Mouse (Mus musculus): ENCODE data around the gene Bbs7. TPM values are rescaled to one million over a fixed set of nuclear protein-coding genes. Genes with fewer than 3 reads are reported as not detected.
"Not testable (repeated sequence)": the region's sequence is repeated elsewhere in the genome, so short reads cannot be mapped to it uniquely, and the experiment has no call there.

The Bbs7 gene
- 16.6 and 20.2 TPM in 2 replicates for polyA plus RNA-seq (2014; fragmentation: Nextera tagmentation; extraction: Ambion mirVana)

DNA sequence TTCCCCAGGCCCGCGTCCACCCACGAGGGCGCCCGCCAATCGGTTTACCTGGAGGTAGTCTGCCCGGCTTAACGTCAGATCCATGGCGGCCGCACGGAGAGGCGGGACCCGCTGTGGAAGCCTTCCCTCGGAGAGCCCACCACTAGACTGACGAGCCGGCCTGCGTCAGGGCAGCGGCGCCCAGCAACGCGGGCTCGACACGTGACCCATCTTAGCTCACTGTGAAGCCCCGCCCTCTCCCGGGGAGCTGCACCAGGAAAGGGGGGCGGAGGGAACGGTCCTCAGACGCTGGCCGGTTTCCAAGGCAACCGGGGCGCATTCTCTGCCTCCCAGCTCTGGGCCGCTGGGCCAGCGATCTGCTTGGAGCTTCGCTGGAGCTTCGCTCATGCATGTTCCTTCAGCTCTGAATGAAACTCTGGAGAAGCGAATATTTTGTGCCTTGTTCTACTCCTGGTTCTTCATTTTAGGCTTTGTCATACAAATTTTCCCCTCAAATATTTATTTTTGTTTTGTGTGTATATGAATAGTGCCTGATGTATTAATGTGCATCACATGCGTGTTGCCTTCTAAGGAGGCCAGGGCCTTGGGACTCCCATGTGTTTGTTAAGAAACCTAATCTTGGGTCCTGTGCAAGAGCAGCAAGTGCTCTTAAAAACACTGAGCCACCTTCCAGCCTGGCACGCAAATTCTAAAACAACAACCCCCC is at the start of gene Bbs7:
Gene Bbs7, minus strand, starts transcription at position 276 of the 706 bp plus-strand sequence.
- Histone ChIP-seq H3K4me3 (ENCODE audit: low read depth, low read length) (peak within 1 kb of the TSS; percentile 64), H3K36me3 (ENCODE audit: control insufficient read depth, insufficient read depth, low read length) (no peaks in the 10 kb centered on the region), H3K27me3 (replicated peaks; ENCODE audit: control insufficient read depth, insufficient read depth, low read length) (no peaks in the 10 kb centered on the region), H3K27ac (ENCODE audit: low read depth, low read length) (peak within 1 kb of the TSS; percentile 52; the same call in 1 of the 2 replicates), H3K4me1 (ENCODE audit: control insufficient read depth, insufficient read depth, low read length) (peaks cover 3% of the 10 kb centered on the region; the same call in 1 of the 2 replicates), H3K9me3 (replicated peaks; ENCODE audit: control insufficient read depth, low read length) (no peaks in the 10 kb centered on the region), H3K9ac (ENCODE audit: low read length) (peak within 1 kb of the TSS; percentile 86), H3K4me2 (ENCODE audit: low read length) (peak within 1 kb of the TSS; percentile 63)
- DNase-seq (ENCODE audit: low spot score) (peak; percentile 99), ATAC-seq (peak; percentile 100)
- WGBS: 3% methylated on average over 38 of the region's 38 CpGs

- not testable (repeated sequence) for H3K9ac ChIP-seq (ENCODE audit: low read length); DNase-seq (ENCODE audit: low spot score); H3K27ac ChIP-seq (ENCODE audit: low read depth, low read length); H3K36me3 ChIP-seq (ENCODE audit: control insufficient read depth, insufficient read depth, low read length); H3K4me2 ChIP-seq (ENCODE audit: low read length); H3K4me3 ChIP-seq (ENCODE audit: low read depth, low read length); H3K27me3 ChIP-seq (replicated peaks; ENCODE audit: control insufficient read depth, insufficient read depth, low read length); H3K4me1 ChIP-seq (ENCODE audit: control insufficient read depth, insufficient read depth, low read length); H3K9me3 ChIP-seq (replicated peaks; ENCODE audit: control insufficient read depth, low read length); ATAC-seq
Measured at GRCm38 (mm10) chr3:36645245-36645559, 31.9 kb upstream of the Bbs7 start.

DNA sequence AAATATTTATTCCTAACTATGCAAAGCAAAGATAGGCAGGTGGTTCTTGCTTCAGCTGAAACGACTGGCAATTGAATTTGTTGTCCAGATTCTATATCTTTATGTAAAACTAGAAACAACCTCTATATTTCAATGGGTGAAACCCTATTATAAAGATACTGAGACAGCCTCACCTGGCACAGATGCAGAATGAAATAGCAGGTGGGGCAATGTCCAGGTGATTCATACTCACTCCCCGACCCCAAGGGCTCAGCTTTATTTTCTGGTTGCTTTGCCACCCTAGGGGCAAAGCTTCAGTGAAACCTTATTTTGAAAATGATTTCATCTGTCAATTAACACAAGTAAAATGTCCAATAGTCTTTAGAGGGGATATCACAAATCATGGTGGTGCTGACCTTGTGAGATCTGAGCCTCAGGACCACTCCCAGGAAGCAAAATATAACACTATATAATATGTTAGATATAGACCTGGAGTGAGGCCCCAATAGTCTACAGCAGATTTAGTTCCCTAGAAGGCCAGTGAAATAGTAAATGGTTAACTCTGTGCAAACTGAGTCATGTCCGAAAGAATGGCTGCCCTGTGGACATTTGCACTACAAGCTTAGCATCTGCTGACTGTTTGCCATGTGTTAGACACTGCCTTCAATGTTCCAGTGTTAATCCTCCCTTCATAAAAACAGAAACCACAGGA is 31.4 kb upstream of the Bbs7 start:
- Histone ChIP-seq H3K9me3 (replicated peaks; ENCODE audit: control insufficient read depth, low read length) (no peaks in the 10 kb centered on the region), H3K9ac (ENCODE audit: low read length) (no peak overlapping the region), H3K27ac (ENCODE audit: low read depth, low read length) (no peak overlapping the region), H3K36me3 (ENCODE audit: control insufficient read depth, insufficient read depth, low read length) (no peaks in the 10 kb centered on the region), H3K4me1 (ENCODE audit: control insufficient read depth, insufficient read depth, low read length) (no peaks in the 10 kb centered on the region), H3K27me3 (replicated peaks; ENCODE audit: control insufficient read depth, insufficient read depth, low read length) (no peaks in the 10 kb centered on the region), H3K4me2 (ENCODE audit: low read length) (no peak overlapping the region), H3K4me3 (ENCODE audit: low read depth, low read length) (no peak overlapping the region)
- no peak for ATAC-seq
- no peak for DNase-seq (ENCODE audit: low spot score)
- 84% methylated on average over 3 of the region's 3 CpGs for WGBS

DNA sequence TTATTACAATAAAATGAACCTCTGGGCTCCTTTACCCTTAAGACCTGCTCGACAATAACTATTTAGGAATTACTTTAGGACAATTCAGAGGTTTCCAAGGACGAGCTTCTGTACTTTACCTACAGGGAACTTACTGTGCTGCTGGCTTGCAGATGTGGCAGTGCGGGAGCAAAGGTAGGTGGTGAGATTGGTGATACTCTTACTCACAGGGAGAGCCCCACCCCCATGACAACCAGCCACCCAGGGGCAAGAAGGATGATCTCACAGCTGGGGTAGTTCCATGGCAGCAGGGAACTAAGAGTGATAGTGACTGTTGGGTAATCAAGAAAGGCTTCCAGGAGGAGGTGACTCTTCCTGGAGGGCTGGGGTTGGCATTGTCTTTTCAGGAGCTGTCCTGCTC is 30.1 kb upstream of the Bbs7 start:
- Histone ChIP-seq H3K27me3 (replicated peaks; ENCODE audit: control insufficient read depth, insufficient read depth, low read length) (no peaks in the 10 kb centered on the region), H3K4me2 (ENCODE audit: low read length) (no peak overlapping the region), H3K36me3 (ENCODE audit: control insufficient read depth, insufficient read depth, low read length) (no peaks in the 10 kb centered on the region), H3K9ac (ENCODE audit: low read length) (no peak overlapping the region), H3K9me3 (replicated peaks; ENCODE audit: control insufficient read depth, low read length) (no peaks in the 10 kb centered on the region), H3K27ac (ENCODE audit: low read depth, low read length) (no peak overlapping the region), H3K4me3 (ENCODE audit: low read depth, low read length) (no peak overlapping the region), H3K4me1 (ENCODE audit: control insufficient read depth, insufficient read depth, low read length) (no peaks in the 10 kb centered on the region)
- WGBS: 85% methylated on average over 3 of the region's 3 CpGs
- DNase-seq (ENCODE audit: low spot score) (no peak), ATAC-seq (no peak)

DNA sequence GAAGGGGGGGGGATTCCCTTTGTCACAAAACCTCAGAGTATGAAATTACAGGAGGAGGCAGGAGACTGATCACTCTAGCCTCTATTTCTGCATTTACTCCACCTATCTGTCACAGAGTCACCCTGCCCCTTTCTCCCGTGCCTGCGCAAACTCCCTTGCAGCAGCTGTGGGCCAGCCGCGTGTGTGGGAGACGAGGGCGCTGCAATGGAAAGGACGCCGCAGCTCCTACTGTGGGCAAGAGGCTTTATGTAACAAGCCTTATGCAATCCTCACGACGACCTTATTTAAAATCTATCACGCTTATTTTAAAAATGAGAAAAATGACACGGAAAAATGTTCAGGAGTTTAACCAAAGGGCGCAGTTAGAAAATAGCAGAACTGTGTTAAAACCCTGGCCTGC is 29.5 kb upstream of the Bbs7 start:
- no peak overlapping the region for H3K9ac ChIP-seq (ENCODE audit: low read length)
- H3K4me3 ChIP-seq (ENCODE audit: low read depth, low read length): no peak overlapping the region
- H3K9me3 ChIP-seq (replicated peaks; ENCODE audit: control insufficient read depth, low read length): no peaks in the 10 kb centered on the region
- H3K27me3 ChIP-seq (replicated peaks; ENCODE audit: control insufficient read depth, insufficient read depth, low read length): no peaks in the 10 kb centered on the region
- H3K4me2 ChIP-seq (ENCODE audit: low read length): no peak overlapping the region
- ATAC-seq (no peak), DNase-seq (ENCODE audit: low spot score) (no peak)
- 77% methylated on average over 13 of the region's 13 CpGs for WGBS
- H3K36me3 ChIP-seq (ENCODE audit: control insufficient read depth, insufficient read depth, low read length): no peaks in the 10 kb centered on the region
- no peaks in the 10 kb centered on the region for H3K4me1 ChIP-seq (ENCODE audit: control insufficient read depth, insufficient read depth, low read length)
- H3K27ac ChIP-seq (ENCODE audit: low read depth, low read length): no peak overlapping the region

DNA sequence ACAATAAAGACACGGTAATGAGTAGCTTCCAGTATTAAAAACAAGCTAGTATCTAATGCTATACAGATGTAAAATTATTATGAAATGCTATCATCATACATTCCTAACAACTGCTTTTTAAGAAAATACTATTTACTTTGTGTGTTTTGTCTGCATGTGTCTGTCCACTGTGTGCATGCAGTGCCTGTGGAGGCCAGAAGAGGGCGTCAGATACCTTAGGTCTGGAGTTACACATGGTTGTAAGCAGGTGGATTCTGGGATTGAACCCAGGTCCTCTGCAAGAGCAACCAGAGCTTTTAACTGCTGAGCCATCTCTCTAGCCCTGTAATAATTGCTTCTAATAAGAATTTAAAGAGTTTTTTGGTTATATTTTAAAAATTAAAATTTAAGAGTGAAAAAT is 27.5 kb upstream of the Bbs7 start:
- Histone ChIP-seq H3K27ac (ENCODE audit: low read depth, low read length) (no peak overlapping the region), H3K36me3 (ENCODE audit: control insufficient read depth, insufficient read depth, low read length) (no peaks in the 10 kb centered on the region), H3K4me1 (ENCODE audit: control insufficient read depth, insufficient read depth, low read length) (no peaks in the 10 kb centered on the region), H3K9ac (ENCODE audit: low read length) (no peak overlapping the region), H3K9me3 (replicated peaks; ENCODE audit: control insufficient read depth, low read length) (no peaks in the 10 kb centered on the region), H3K27me3 (replicated peaks; ENCODE audit: control insufficient read depth, insufficient read depth, low read length) (no peaks in the 10 kb centered on the region), H3K4me3 (ENCODE audit: low read depth, low read length) (no peak overlapping the region), H3K4me2 (ENCODE audit: low read length) (no peak overlapping the region)
- ATAC-seq (no peak), DNase-seq (ENCODE audit: low spot score) (no peak)
- 63% methylated on average over 2 of the region's 2 CpGs for WGBS

DNA sequence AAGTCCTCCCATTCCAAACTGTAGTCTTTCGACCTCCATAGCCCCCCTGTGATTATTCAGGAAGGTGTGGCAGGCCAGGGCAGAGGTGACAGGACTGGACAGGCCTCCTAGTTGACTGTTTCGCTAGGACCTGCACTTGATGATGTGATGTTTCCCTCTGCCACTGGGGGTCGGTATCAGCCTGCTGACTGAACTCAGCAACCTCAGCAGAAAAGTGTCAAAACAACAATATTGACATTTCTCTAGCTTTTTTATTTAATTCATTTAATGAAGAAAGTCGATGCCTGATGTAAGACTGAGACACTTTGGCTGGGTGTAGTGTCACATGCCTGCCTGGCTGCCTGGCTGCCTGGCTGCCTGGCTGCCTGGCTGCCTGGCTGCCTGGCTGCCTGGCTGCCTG is 22.2 kb upstream of the Bbs7 start:
- no peak overlapping the region for H3K9ac ChIP-seq (ENCODE audit: low read length)
- no peak overlapping the region for H3K27ac ChIP-seq (ENCODE audit: low read depth, low read length)
- ATAC-seq: peak; percentile 37; the same call in 1 of the 2 replicates
- WGBS: 22% methylated on average over 4 of the region's 4 CpGs
- no peak overlapping the region for H3K4me3 ChIP-seq (ENCODE audit: low read depth, low read length)
- no peaks in the 10 kb centered on the region for H3K4me1 ChIP-seq (ENCODE audit: control insufficient read depth, insufficient read depth, low read length)
- no peaks in the 10 kb centered on the region for H3K9me3 ChIP-seq (replicated peaks; ENCODE audit: control insufficient read depth, low read length)
- DNase-seq (ENCODE audit: low spot score): peak; percentile 66
- H3K4me2 ChIP-seq (ENCODE audit: low read length): no peak overlapping the region
- no peaks in the 10 kb centered on the region for H3K27me3 ChIP-seq (replicated peaks; ENCODE audit: control insufficient read depth, insufficient read depth, low read length)
- no peaks in the 10 kb centered on the region for H3K36me3 ChIP-seq (ENCODE audit: control insufficient read depth, insufficient read depth, low read length)

GRCm38 (mm10) chr3:36626803-36627202 is 13.5 kb upstream of the Bbs7 start:
- DNase-seq (ENCODE audit: low spot score): no peak
- H3K9ac ChIP-seq (ENCODE audit: low read length): no peak overlapping the region

DNA sequence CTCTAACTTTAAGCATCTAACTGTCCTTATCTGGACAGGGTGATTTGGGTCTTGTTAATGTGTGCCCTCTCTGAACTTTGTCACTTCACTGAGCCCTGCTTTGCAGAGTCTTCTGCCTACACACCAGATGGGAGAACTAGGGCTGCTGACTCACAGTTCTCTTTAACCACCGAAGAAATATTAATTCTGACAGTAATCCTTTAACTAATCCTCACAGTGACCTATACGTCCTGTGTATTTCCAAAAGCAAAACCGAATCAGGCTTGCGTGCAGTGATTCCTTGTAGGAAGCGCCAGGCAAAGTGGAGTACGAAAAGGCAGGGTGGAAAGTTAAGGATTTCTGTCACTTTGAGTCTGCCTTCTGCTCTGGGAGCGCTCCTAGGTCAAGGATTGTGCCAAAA is 4.9 kb upstream of the Bbs7 start:
- H3K4me3 ChIP-seq (ENCODE audit: low read depth, low read length): no peak overlapping the region
- H3K9me3 ChIP-seq (replicated peaks; ENCODE audit: control insufficient read depth, low read length): no peaks in the 10 kb centered on the region
- WGBS: 81% methylated on average over 7 of the region's 7 CpGs
- H3K9ac ChIP-seq (ENCODE audit: low read length): no peak overlapping the region
- H3K4me1 ChIP-seq (ENCODE audit: control insufficient read depth, insufficient read depth, low read length): peaks cover 3% of the 10 kb centered on the region; the same call in 1 of the 2 replicates
- DNase-seq (ENCODE audit: low spot score) (no peak), ATAC-seq (no peak)
- H3K36me3 ChIP-seq (ENCODE audit: control insufficient read depth, insufficient read depth, low read length): no peaks in the 10 kb centered on the region
- H3K27ac ChIP-seq (ENCODE audit: low read depth, low read length): no peak overlapping the region
- H3K27me3 ChIP-seq (replicated peaks; ENCODE audit: control insufficient read depth, insufficient read depth, low read length): no peaks in the 10 kb centered on the region
- no peak overlapping the region for H3K4me2 ChIP-seq (ENCODE audit: low read length)

More at GRCm38 (mm10) chr3:36626803-36627202, 13.5 kb upstream of the Bbs7 start:
- ATAC-seq: no peak
- Histone ChIP-seq H3K4me1 (ENCODE audit: control insufficient read depth, insufficient read depth, low read length) (no peaks in the 10 kb centered on the region), H3K4me3 (ENCODE audit: low read depth, low read length) (no peak overlapping the region), H3K4me2 (ENCODE audit: low read length) (no peak overlapping the region), H3K27me3 (replicated peaks; ENCODE audit: control insufficient read depth, insufficient read depth, low read length) (no peaks in the 10 kb centered on the region), H3K36me3 (ENCODE audit: control insufficient read depth, insufficient read depth, low read length) (no peaks in the 10 kb centered on the region), H3K9me3 (replicated peaks; ENCODE audit: control insufficient read depth, low read length) (no peaks in the 10 kb centered on the region), H3K27ac (ENCODE audit: low read depth, low read length) (no peak overlapping the region)
- 93% methylated on average over 2 of the region's 2 CpGs for WGBS

Measured in forebrain, embryonic 14.5 days (tissue).